Mouse (Mus musculus) G1E (cell line): ENCODE measurements around the gene Rbm47.

Experiments used
- CTCF ChIP-seq: IDR thresholded peaks from 2 replicates; pipeline ENCODE4 v1.5.1; 2012; ENCODE audit warnings: low read depth, low read length, inconsistent platforms, mixed read lengths
- GATA1 ChIP-seq: IDR thresholded peaks from 2 replicates; pipeline ENCODE4 v1.6.1; 2012; ENCODE audit warnings: borderline replicate concordance, low read length, inconsistent platforms, mixed read lengths
- POLR2AphosphoS5 ChIP-seq: IDR thresholded peaks from 2 replicates; pipeline ENCODE4 v1.6.1; 2012; ENCODE audit warnings: low read depth, low read length, inconsistent platforms; ENCODE audit not compliant: insufficient replicate concordance
- TAL1 ChIP-seq: conservative IDR thresholded peaks from 2 replicates; pipeline ENCODE4 v1.6.1; 2012; ENCODE audit warnings: low read depth, low read length, inconsistent platforms, mixed read lengths

DNA sequence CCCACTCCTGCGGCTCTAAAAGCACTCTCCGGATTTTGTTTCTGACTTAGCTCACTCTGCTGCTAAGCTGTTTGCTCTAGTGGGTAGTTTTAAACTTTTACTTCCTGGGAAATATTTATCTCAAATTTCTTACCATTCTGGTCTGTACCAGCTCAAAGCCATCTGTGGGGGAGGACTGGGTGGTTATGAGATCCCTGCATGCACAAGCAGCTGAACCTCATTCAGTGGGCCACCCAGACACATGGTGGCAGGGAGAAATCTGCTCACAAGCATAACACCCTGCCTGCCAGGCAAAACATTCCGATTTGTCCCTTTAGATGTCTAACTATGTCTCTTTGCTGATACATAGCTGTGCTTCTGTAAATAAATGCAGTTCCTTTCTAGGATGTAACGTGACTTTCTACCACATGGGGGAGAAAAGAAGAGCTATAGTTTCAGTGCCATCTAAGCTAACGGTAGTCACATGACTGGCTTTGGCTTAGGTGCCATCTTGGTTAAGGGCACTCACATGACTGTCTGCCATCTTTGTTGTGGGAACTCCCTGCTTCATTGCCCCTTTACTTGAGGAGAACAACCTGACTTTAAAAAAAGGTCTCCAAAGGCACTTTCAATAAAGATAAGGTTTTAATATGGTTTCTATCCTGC is 36.7 kb upstream of the Rbm47 start:
- TF ChIP-seq CTCF = no peak
- no peak for TF ChIP-seq POLR2AphosphoS5
- TF ChIP-seq GATA1 = no peak
- no peak for TF ChIP-seq TAL1
